24 mouse cellular contexts compared by ENCODE assay signal in genomic region chr14:45837039-45837438, GRCm38 (mm10).
DNase-seq lines count a peak whose midpoint lies in the region; ATAC-seq lines count a peak whose summit lies in the region.
"Had no signal": no experiment of that assay in that cellular context is flagged by ENCODE, and none has a peak within 500 bp of the region (broad histone marks: within the 10 kb centered on the region; RNA-seq: fewer than 3 reads in every experiment).

No protein-coding gene starts in this region.

- H3K4me2 ChIP-seq in heart, embryonic 14.5 days (ENCODE audit: low read length): peak overlapping the region; percentile 17; the same call in 1 of the 2 replicates
- no peak overlapping the region for H3K4me2 ChIP-seq in lung, embryonic 16.5 days (ENCODE audit: low read depth, low read length)
- H3K4me2 ChIP-seq in midbrain, embryonic 13.5 days (replicated peaks): no peak overlapping the region
- H3K4me2 ChIP-seq: embryonic facial prominence, embryonic 12.5 days; lung, embryonic 15.5 days had no signal

- no peak overlapping the region for H3K4me3 ChIP-seq in heart, embryonic 14.5 days (ENCODE audit: control insufficient read depth in 1 of 2, insufficient read depth in 1 of 2, low read depth in 1 of 2, low read length in 2 of 2)
- no peak overlapping the region for H3K4me3 ChIP-seq in lung, embryonic 16.5 days (ENCODE audit: low read length)
- H3K4me3 ChIP-seq in midbrain, embryonic 13.5 days (replicated peaks): no peak overlapping the region
- H3K4me3 ChIP-seq: embryonic facial prominence, embryonic 12.5 days; erythroblast, embryonic 14.5 days; layer of hippocampus, adult 2 months; left cerebral cortex, adult 2 months; limb, embryonic 10.5 days; lung, embryonic 15.5 days had no signal

- H3K9ac ChIP-seq in heart, embryonic 14.5 days (ENCODE audit: low read length): no peak overlapping the region
- H3K9ac ChIP-seq in lung, embryonic 16.5 days (ENCODE audit: low read length): no peak overlapping the region
- no peak overlapping the region for H3K9ac ChIP-seq in midbrain, embryonic 13.5 days (replicated peaks)
- H3K9ac ChIP-seq: embryonic facial prominence, embryonic 12.5 days; lung, embryonic 15.5 days had no signal

- H3K4me1 ChIP-seq in heart, embryonic 14.5 days (ENCODE audit: control insufficient read depth in 2 of 2, insufficient read depth in 2 of 2, low read length in 2 of 2): peaks cover 4 to 6% of the 10 kb centered on the region in 2 experiments; a peak in 1 of 4 replicates
- H3K4me1 ChIP-seq in lung, embryonic 16.5 days (replicated peaks; ENCODE audit: control insufficient read depth, insufficient read depth, low read length): 0 out of 2 replicates have a peak, but pooled peaks cover 2% of the 10 kb centered on the region
- H3K4me1 ChIP-seq in midbrain, embryonic 13.5 days (replicated peaks): no peaks in the 10 kb centered on the region
- H3K4me1 ChIP-seq: embryonic facial prominence, embryonic 12.5 days; limb, embryonic 10.5 days; lung, embryonic 15.5 days had no signal

- ATAC-seq in heart, embryonic 14.5 days (ENCODE audit: insufficient number of reproducible peaks, insufficient read depth, low FRiP score, low read depth): no peak
- ATAC-seq in lung, embryonic 16.5 days (ENCODE audit: low read depth): 0 out of 2 replicates have a peak, but pooled peaks have one; percentile 36
- no peak for ATAC-seq in midbrain, embryonic 13.5 days
- ATAC-seq: activated CD4-positive, CD25-positive, alpha-beta regulatory T cell, adult 4 months; forebrain, embryonic 14.5 days had no signal

- 45% methylated on average over 11 of the region's 11 CpGs for WGBS in heart, embryonic 14.5 days
- WGBS in lung, embryonic 16.5 days: 52% methylated on average over 11 of the region's 11 CpGs
- WGBS in midbrain, embryonic 13.5 days: 89% methylated on average over 11 of the region's 11 CpGs

- no peak for DNase-seq in heart, adult 8-10 months (ENCODE audit: low spot score)
- DNase-seq in 3T3-L1 (ENCODE audit: low read depth, low spot score) (peak; percentile 16), R1 (ENCODE audit: low read depth, low spot score) (peak; percentile 8)
- no peak for DNase-seq in thymus, postnatal 14 days
- DNase-seq in layer of hippocampus, postnatal 36 days: no peak
- DNase-seq: adrenal gland, postnatal 10 days; B cell, adult 2 months; cerebellum, adult 9-11 months; gastrocnemius, postnatal 36 days; kidney, adult 11 months; right cerebral cortex, postnatal 4 days; thymus, postnatal 25 days had no signal

- H3K27ac ChIP-seq in heart, embryonic 14.5 days (replicated peaks in 1 of 2; ENCODE audit: control insufficient read depth in 1 of 2, insufficient read depth in 1 of 2, low read depth in 2 of 2, low read length in 2 of 2): no peak overlapping the region
- H3K27ac ChIP-seq in lung, embryonic 16.5 days (ENCODE audit: low read length): no peak overlapping the region
- H3K27ac ChIP-seq in midbrain, embryonic 13.5 days: no peak overlapping the region
- H3K27ac ChIP-seq: embryonic facial prominence, embryonic 12.5 days; kidney, postnatal 0 days; layer of hippocampus, adult 2 months; left cerebral cortex, adult 2 months; limb, embryonic 10.5 days; lung, embryonic 15.5 days had no signal

- H3K36me3 ChIP-seq in heart, embryonic 14.5 days (ENCODE audit: control insufficient read depth, insufficient read depth, low read length): no peaks in the 10 kb centered on the region
- H3K36me3 ChIP-seq in lung, embryonic 16.5 days (ENCODE audit: control insufficient read depth, insufficient read depth, low read length): no peaks in the 10 kb centered on the region
- no peaks in the 10 kb centered on the region for H3K36me3 ChIP-seq in midbrain, embryonic 13.5 days
- H3K36me3 ChIP-seq: embryonic facial prominence, embryonic 12.5 days; limb, embryonic 10.5 days; lung, embryonic 15.5 days had no signal

- no peaks in the 10 kb centered on the region for H3K27me3 ChIP-seq in heart, embryonic 14.5 days (ENCODE audit: control insufficient read depth, insufficient read depth, low read length)
- H3K27me3 ChIP-seq in lung, embryonic 16.5 days (ENCODE audit: control insufficient read depth, insufficient read depth, low read depth, low read length): no peaks in the 10 kb centered on the region
- no peaks in the 10 kb centered on the region for H3K27me3 ChIP-seq in midbrain, embryonic 13.5 days
- H3K27me3 ChIP-seq: embryonic facial prominence, embryonic 12.5 days; lung, embryonic 15.5 days had no signal

- H3K9me3 ChIP-seq in heart, embryonic 14.5 days (ENCODE audit: control insufficient read depth, low read length): no peaks in the 10 kb centered on the region
- no peaks in the 10 kb centered on the region for H3K9me3 ChIP-seq in lung, embryonic 16.5 days (ENCODE audit: control insufficient read depth, low read length)
- H3K9me3 ChIP-seq in midbrain, embryonic 13.5 days: no peaks in the 10 kb centered on the region
- H3K9me3 ChIP-seq: embryonic facial prominence, embryonic 12.5 days; limb, embryonic 10.5 days; lung, embryonic 15.5 days had no signal

Comparison
In these comparisons a context has a peak if more than half of its experiments do, and no peak if none do; other contexts are left out.
1. DNase-seq: peak in 3T3-L1 (single experiment) and R1 (single experiment); none in heart, adult 8-10 months (single experiment), thymus, postnatal 14 days (single experiment) and layer of hippocampus, postnatal 36 days (0 of 2).